Mouse (Mus musculus) adrenal gland, postnatal 36 days (tissue): ENCODE measurements around the gene Lgals2. TPM values are rescaled to one million over a fixed set of nuclear protein-coding genes. Genes with fewer than 3 reads are reported as not detected.

Experiments
- DNase-seq, 2 experiments: peaks; one replicate each; pipeline ENCODE4 v3.0.0; 2021; ENCODE audit warnings: mixed read lengths in 1 of 2
- microRNA-seq: library from miRNA; unstranded; fragments of <30 nt; microRNA quantifications from one replicate; pipeline ENCODE4 v1.2.0, GENCODE M21; 2021
- total RNA-seq, 2 experiments: library from RNA; stranded (reverse); gene quantifications; 2 replicates each; pipeline ENCODE4 v1.2.3; 2021

Lgals2 gene
- total RNA-seq, 2 experiments from 2014 or later: 0.53 to 0.56 TPM

DNA sequence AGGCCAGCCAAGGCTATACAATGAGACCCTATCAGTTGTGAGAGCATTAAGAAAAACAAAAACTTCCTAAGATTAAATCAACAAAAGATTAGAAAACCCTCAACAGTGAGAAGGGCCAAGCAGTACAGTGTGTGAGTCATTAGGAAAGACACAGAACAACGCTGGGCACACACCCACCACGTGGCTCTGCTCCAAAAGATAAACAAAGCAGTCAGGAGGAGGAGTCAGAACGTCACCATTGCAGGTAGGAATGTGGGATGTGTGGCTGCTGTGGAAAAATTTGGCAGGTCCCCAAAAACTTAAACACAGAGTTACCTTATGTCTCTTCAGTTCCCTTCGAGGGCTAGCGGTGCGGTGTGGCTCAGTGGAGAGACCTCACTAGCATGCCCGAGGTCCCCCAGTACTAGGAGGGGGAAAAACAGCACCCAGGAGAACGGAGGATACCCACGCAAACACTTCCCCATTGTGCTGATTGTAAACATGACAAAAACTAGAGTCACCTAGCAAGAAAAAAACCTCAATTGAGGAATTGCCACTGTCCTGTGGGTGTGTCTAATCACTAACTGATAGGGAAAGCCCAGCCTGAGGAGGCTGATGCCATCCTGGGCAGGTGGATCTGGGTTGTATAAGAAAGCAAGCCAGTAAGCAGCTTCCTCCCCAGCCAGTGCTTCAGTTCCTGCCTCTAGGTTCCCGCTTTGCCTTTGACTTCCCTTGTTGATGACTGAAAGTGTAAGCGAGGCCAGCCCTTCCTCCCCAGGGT, 39.8 kb downstream of the Lgals2 start:
- peak in 1 of 2 experiments; percentile 47 for DNase-seq

- no peak for DNase-seq
Observed at GRCm38 (mm10) chr15:78813603-78814002, 41.7 kb downstream of the Lgals2 start.

DNA sequence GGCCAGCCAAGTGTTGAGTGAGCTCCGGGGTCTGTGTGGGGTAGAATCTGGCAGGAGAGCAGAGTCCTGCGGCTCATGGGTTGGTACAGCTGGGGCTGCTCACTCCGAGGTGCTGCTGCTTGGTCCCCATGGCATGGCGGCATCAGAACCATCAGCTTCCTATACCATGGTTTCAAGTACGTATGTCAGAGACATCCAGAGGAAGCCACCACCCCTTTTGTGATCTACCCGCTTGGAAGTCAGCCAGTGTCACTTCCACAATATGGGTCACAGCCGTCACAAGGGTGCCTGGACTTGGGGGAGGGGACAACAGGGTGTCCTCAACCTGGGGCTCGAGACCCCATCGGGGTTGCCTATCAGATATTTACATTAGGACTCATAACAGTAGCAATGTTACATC, 45.2 kb downstream of the Lgals2 start:
- no peak for DNase-seq

DNA sequence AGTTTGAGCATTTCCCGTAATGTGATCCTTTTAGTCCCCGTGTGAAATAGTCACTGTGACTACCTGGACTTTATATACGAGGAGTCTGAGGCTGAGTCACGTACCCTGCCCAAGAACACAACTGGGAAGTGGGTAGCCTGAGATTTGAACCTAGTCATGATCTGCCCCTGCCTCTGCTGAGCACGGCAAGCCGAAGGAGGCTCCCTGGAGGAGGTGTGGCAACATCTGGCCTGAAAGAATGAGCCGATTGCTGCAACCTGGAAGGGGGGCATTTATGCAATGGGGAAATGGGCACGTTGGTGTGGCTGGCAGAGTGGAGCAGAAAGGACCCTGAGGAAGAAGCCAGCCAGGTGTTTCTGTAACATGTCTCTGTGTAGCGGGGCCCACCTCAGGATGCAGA, 45.6 kb downstream of the Lgals2 start:
- no peak for DNase-seq

DNA sequence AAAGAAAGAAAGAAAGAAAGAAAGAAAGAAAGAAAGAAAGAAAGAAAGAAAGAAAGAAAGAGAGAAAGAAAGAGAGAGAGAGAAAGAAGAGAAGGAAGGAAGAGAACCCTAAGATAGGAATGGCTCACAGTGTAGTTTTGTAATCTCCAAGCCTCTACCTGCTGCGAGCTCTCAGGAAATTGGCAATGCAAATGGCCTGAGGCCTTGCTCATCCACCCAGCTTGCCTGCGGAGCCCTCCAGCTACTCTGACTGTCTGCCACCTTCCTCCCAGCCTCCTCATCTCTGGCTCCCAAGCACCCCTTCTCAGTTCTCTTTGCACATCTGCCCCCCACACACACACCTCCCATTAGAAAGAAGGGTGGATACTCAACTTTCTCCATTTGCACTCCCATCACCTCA, 46.3 kb downstream of the Lgals2 start:
- no peak for DNase-seq

DNA sequence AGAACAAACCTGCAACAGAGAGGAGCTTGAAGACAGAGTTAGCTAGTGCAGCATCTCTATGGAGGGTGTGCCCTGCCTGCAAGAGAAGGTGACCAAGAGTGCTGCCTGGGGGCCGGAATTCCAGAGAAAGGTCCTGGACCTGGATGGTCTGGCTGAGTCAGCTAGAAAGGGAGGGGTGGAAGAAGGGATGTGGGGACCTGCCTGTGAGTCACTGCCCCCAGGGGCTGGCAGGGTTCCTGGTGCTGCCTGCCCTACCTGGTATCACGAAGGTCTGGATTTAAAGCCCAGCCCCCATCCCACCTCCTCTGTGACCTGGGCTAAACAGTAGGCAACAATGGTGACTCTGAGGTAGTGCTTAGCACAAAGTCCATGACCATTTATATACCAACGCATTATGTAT, 48.2 kb downstream of the Lgals2 start:
- DNase-seq: peak; percentile 50 to 68

DNA sequence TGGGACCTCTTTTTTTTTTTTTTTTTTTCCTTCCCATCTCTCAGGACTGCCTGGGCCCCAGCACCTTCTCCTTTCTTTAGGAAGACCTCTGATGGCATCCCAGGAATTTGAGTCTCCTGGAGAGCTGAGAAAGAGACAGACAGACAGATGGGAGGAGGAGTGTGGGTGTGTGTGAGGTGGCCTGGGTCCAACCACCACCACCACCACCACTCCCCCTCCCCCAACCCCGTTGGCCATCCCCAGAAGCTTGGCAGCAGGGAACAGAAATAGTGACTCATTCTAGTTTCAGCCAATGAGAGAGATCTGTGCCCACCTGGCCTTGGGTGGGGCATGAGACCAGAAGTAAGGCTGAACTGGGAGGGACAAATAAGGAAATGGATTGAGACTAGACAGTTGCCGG, 48.7 kb downstream of the Lgals2 start:
- no peak for DNase-seq

DNA sequence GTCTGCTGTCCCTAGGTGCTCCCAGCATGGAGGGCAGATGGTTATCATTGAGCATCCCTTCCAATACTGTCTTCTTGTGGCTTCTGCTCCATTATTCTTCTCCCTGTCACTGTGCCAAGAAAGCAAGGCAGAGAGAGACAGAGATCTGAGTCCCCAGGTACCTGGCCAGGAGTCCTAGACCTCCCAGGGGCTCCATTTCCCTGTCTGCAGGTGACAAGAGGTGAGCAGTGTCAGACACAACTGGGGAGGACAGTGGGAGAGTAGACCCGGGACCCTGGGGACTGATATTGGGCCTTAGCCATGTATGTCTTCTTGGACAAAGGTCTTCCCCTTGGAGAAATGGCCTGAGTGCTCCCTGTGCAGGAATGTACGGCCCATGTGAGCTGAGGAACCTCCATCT, 50.0 kb downstream of the Lgals2 start:
- DNase-seq: no peak

GRCm38 (mm10) chr15:78804326-78804725, 51.0 kb downstream of the Lgals2 start:
- DNase-seq: no peak

DNA sequence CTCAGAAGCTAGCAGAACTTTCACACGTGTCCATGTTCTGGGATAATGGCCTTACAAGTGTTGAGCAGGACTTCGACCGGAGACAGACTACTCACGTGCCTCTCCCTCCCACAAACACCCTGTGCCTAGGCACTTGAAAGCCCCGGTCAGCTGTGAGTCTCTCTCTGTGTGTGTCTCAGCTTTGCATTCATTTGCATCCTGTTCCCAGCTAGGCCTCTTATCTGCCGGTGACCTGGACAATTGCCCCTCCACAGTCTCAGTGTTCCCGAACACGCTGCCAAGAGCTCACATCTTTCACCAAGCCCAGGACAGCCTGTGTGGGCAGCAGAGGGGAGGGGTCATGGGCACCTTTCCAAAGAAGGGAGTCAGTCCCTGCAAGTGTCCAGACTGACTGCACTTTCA, 51.8 kb downstream of the Lgals2 start:
- DNase-seq: peak; percentile 61 to 81

GRCm38 (mm10) chr15:78802776-78803391, 52.4 kb downstream of the Lgals2 start, which contains the start of gene Card10:
Gene Card10, minus strand, starts transcription at chr15:78803042.
- DNase-seq: peak; percentile 76 to 83

GRCm38 (mm10) chr15:78801971-78802741, 53.2 kb downstream of the Lgals2 start:
- DNase-seq: peak; percentile 26 to 47

DNA sequence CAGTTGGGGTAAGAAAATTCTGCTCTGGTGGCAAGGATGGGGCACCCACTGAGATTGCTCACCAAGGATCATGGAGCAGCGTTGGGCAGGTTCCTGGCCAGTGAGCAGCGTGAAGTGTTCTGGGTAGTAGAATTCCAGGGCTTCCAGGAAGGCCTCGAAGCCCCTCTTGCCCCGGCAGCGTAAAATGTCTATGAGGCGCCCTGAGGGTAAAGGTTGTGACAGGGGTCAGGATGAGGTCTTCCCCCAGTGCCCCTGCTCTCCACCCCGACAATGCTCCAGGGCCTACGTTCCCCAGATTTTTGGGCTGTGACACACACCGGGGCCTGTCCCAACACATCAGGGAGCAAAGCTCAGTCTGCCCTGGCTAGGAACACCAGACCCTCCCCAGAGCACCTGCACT, 53.8 kb downstream of the Lgals2 start:
- DNase-seq: no peak

Small RNA genes lying within 50 kb of the gene (microRNA-seq; reads per million reads assigned to microRNA genes)
- not detected for gene Mir6955

Other genes starting within 250 kb of the Lgals2 start
- 1 to 10 TPM; 2.7 to 3.0 TPM for gene Elfn2, start 136.8 kb downstream of the Lgals2 start, total RNA-seq
- 10 to 100 TPM; 12.3 to 16.7 TPM for gene Mfng, start 82.1 kb downstream of the Lgals2 start, total RNA-seq
- 1 to 10 TPM; 5.9 to 9.8 TPM for gene Card10, start 52.5 kb downstream of the Lgals2 start, total RNA-seq
- gene Cdc42ep1, start 12.9 kb downstream of the Lgals2 start, total RNA-seq: 10 to 100 TPM; 36.8 to 52.6 TPM
- 10 to 100 TPM; 56.0 to 57.3 TPM for gene Gga1, start 21.7 kb upstream of the Lgals2 start, total RNA-seq
- not detected for gene Gm49510, start 44.1 kb upstream of the Lgals2 start, total RNA-seq
- gene Sh3bp1, start 44.2 kb upstream of the Lgals2 start, total RNA-seq: 1 to 10 TPM; 7.2 to 8.5 TPM
- 1 to 10 TPM; 3.3 to 3.7 TPM for gene Pdxp, start 58.4 kb upstream of the Lgals2 start, total RNA-seq
- 100 to 1,000 TPM; 303 to 486 TPM for gene Lgals1, start 71.2 kb upstream of the Lgals2 start, total RNA-seq
- 10 to 100 TPM; 41.5 to 47.4 TPM for gene Nol12, start 79.4 kb upstream of the Lgals2 start, total RNA-seq
- 100 to 1,000 TPM; 111 to 142 TPM for gene Triobp, start 92.2 kb upstream of the Lgals2 start, total RNA-seq
- 100 to 1,000 TPM; 127 to 173 TPM for gene H1f0, start 172.9 kb upstream of the Lgals2 start, total RNA-seq
- gene Galr3, start 186.4 kb upstream of the Lgals2 start, total RNA-seq: under 1 TPM; 0.30 to 0.36 TPM
- gene Ankrd54, start 207.4 kb upstream of the Lgals2 start, total RNA-seq: 10 to 100 TPM; 18.9 to 27.0 TPM
- 100 to 1,000 TPM; 140 to 156 TPM for gene Eif3l, start 219.7 kb upstream of the Lgals2 start, total RNA-seq